Mouse (Mus musculus): Measurements from ENCODE around the gene Urb2.
"Not testable (repeated sequence)": the region's sequence is repeated elsewhere in the genome, so short reads cannot be mapped to it uniquely, and the experiment has no call there.

- not testable (repeated sequence) for TF ChIP-seq POLR2A, CTCF (IDR thresholded peaks at IDR 0.05; ENCODE audit: extremely low read depth, insufficient read depth, low read length)
These were observed 5.0 kb downstream of the Urb2 start for GRCm38 (mm10) chr8:124026265-124026664.
